In the genomic region with DNA sequence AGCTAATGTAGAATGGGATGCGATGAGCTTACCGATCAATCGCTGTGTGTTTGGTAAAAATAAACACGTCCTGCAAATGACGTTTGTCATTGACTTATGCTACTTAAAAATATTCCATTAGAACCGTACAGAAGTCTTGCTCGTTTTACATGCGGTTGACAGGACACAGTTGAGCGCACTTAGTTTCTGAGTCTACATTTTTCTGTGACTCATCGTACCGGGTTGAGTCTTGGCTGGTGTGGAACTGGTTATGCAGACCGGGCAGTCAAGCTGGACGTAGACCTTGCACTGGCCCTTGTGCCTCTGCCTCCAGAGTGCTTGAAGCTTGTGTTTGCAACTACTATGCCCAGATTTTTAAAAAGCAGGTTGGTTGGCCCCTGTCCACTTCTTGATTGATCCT, we compare ENCODE assay signal across 8 mouse cellular contexts. TPM values are rescaled to one million over a fixed set of nuclear protein-coding genes. Genes with fewer than 3 reads are reported as not detected.
DNase-seq lines count a peak whose midpoint lies in the region; ATAC-seq and TF ChIP-seq lines count a peak whose summit lies in the region.

No protein-coding gene starts in this region.

- in situ Hi-C loops in CH12.LX (cut with MboI; ENCODE audit: low pct_ligation_motif_present, low pct_unique_long_range_greater_than_20kb, low sequenced_read_pairs), result no loop called here

- H3K27ac ChIP-seq in heart, adult 2 months, result peak overlapping the region; percentile 83
- H3K27ac ChIP-seq in CH12.LX (ENCODE audit: insufficient read depth, low read depth), result peak overlapping the region; percentile 57
- peak overlapping the region; percentile 97 for H3K27ac ChIP-seq in hindbrain, embryonic 10.5 days
- no peak overlapping the region for H3K27ac ChIP-seq in limb, embryonic 14.5 days (replicated peaks; ENCODE audit: low read depth, low read length)
- peak overlapping the region; percentile 96 for H3K27ac ChIP-seq in neural tube, embryonic 13.5 days (replicated peaks)

- peak overlapping the region; percentile 86 for H3K4me3 ChIP-seq in heart, adult 2 months
- peak overlapping the region; percentile 64 to 92 (median 83) for H3K4me3 ChIP-seq in CH12.LX (replicated peaks in 1 of 3; ENCODE audit: low read depth in 2 of 3, low read length in 2 of 3, poor library complexity in 1 of 3)
- peak overlapping the region; percentile 87 for H3K4me3 ChIP-seq in hindbrain, embryonic 10.5 days
- peak overlapping the region; percentile 81 for H3K4me3 ChIP-seq in limb, embryonic 14.5 days (replicated peaks; ENCODE audit: low read length)
- H3K4me3 ChIP-seq in neural tube, embryonic 13.5 days, result peak overlapping the region; percentile 67

- H3K4me2 ChIP-seq in CH12.LX (ENCODE audit: insufficient read depth, low read depth, poor library complexity, severe bottlenecking), result peak overlapping the region; percentile 42; the same call in 1 of the 2 replicates
- H3K4me2 ChIP-seq in limb, embryonic 14.5 days (replicated peaks; ENCODE audit: low read depth, low read length, severe bottlenecking), result peak overlapping the region; percentile 85
- H3K4me2 ChIP-seq in neural tube, embryonic 13.5 days, result peak overlapping the region; percentile 95

- intact Hi-C loops in heart, adult 2 months (cut with DNase I), result loop anchor here (5.0 to 10.0 kb wide), 3 partner anchors 69 to 606 kb away; a partner anchor contains a TSS
- intact Hi-C loops in heart, postnatal 14 days (cut with DNase I), result loop anchor here (5.0 to 10.0 kb wide), 2 partner anchors 601 to 784 kb away; a partner anchor contains a TSS

- peak overlapping the region; percentile 90 for H3K9ac ChIP-seq in heart, adult 2 months (ENCODE audit: low read depth, low read length)
- peak overlapping the region; percentile 76 for H3K9ac ChIP-seq in CH12.LX (ENCODE audit: insufficient read depth, low read depth)
- H3K9ac ChIP-seq in limb, embryonic 14.5 days (ENCODE audit: low read depth, low read length, severe bottlenecking), result peak overlapping the region; percentile 84
- H3K9ac ChIP-seq in neural tube, embryonic 13.5 days, result peak overlapping the region; percentile 86

- 3% methylated on average over 13 of the region's 13 CpGs for WGBS in heart, adult 2 months
- WGBS in hindbrain, embryonic 10.5 days, result 16% methylated on average over 13 of the region's 13 CpGs
- WGBS in limb, embryonic 14.5 days, result 10% methylated on average over 13 of the region's 13 CpGs
- WGBS in neural tube, embryonic 13.5 days, result 17% methylated on average over 13 of the region's 13 CpGs

- TF ChIP-seq RAD21 in CH12.LX (IDR thresholded peaks at IDR 0.05; ENCODE audit: low read depth, low read length), result no peak

- dilution Hi-C loops in CH12.LX (cut with MboI; ENCODE audit: extremely low pct_ligation_motif_present, extremely low pct_unique_long_range_greater_than_20kb, low sequenced_read_pairs), result no loop called here

- no peak for ATAC-seq in limb, embryonic 14.5 days (ENCODE audit: low FRiP score, low read depth)
- ATAC-seq in neural tube, embryonic 13.5 days (ENCODE audit: low read depth), result no peak

- no peaks in the 10 kb centered on the region for H3K9me3 ChIP-seq in CH12.LX (replicated peaks; ENCODE audit: low read length)
- no peaks in the 10 kb centered on the region for H3K9me3 ChIP-seq in hindbrain, embryonic 10.5 days
- H3K9me3 ChIP-seq in limb, embryonic 14.5 days (ENCODE audit: control insufficient read depth, low read length), result no peaks in the 10 kb centered on the region
- no peaks in the 10 kb centered on the region for H3K9me3 ChIP-seq in neural tube, embryonic 13.5 days

- H3K27me3 ChIP-seq in heart, adult 2 months (ENCODE audit: control insufficient read depth, insufficient read depth, low read length), result no peaks in the 10 kb centered on the region
- peaks cover 10% of the 10 kb centered on the region for H3K27me3 ChIP-seq in CH12.LX (replicated peaks)
- H3K27me3 ChIP-seq in hindbrain, embryonic 10.5 days (ENCODE audit: insufficient read depth, poor library complexity, severe bottlenecking), result no peaks in the 10 kb centered on the region
- H3K27me3 ChIP-seq in limb, embryonic 14.5 days (ENCODE audit: control insufficient read depth, insufficient read depth, low read length), result no peaks in the 10 kb centered on the region
- H3K27me3 ChIP-seq in neural tube, embryonic 13.5 days, result no peaks in the 10 kb centered on the region

- DNase-seq in heart, adult 2 months, result peak in 1 of 2 experiments; percentile 4
- DNase-seq in heart, postnatal 14 days, result no peak
- DNase-seq in CH12.LX (ENCODE audit: extremely low read depth), result peak; percentile 60
- DNase-seq in c-Kit-positive CD71-positive TER-119-positive erythroid progenitor cells, embryonic 14.5 days (ENCODE audit: low spot score), result peak; percentile 26
- DNase-seq in hindbrain, embryonic 10.5 days (ENCODE audit: low spot score), result no peak
- DNase-seq in limb, embryonic 14.5 days (ENCODE audit: low spot score), result no peak
- no peak for DNase-seq in ovary, postnatal 10 days (ENCODE audit: low spot score)

- no peak for TF ChIP-seq CTCF in heart, adult 2 months (IDR thresholded peaks at IDR 0.05)
- no peak for TF ChIP-seq CTCF in CH12.LX (conservative IDR thresholded peaks at IDR 0.05 in 1 of 2, IDR thresholded peaks at IDR 0.05 in 1 of 2; ENCODE audit: low read depth in 2 of 2, low read length in 2 of 2)

- TF ChIP-seq POLR2A in heart, adult 2 months (IDR thresholded peaks at IDR 0.05; ENCODE audit: insufficient read depth, low read depth, low read length), result no peak
- TF ChIP-seq POLR2A in CH12.LX (IDR thresholded peaks at IDR 0.05; ENCODE audit: low read depth, low read length), result no peak
- TF ChIP-seq POLR2A in limb, embryonic 14.5 days (IDR thresholded peaks at IDR 0.05; ENCODE audit: borderline replicate concordance, extremely low read depth, insufficient read depth, insufficient read length), result no peak

- H3K79me2 ChIP-seq in heart, adult 2 months (replicated peaks; ENCODE audit: control insufficient read depth, insufficient read depth, low read length), result no peaks in the 10 kb centered on the region
- H3K79me2 ChIP-seq in CH12.LX (replicated peaks; ENCODE audit: control insufficient read depth, extremely low read depth, insufficient read depth, poor library complexity, severe bottlenecking), result peaks cover 19% of the 10 kb centered on the region

- H3K4me1 ChIP-seq in heart, adult 2 months (ENCODE audit: control insufficient read depth, insufficient read depth, low read length), result peaks cover 2% of the 10 kb centered on the region; the same call in 1 of the 2 replicates
- peaks cover 0 to 12% of the 10 kb centered on the region in 2 experiments; a peak in 2 of 4 replicates for H3K4me1 ChIP-seq in CH12.LX (ENCODE audit: control insufficient read depth in 1 of 2, insufficient read depth in 2 of 2)
- H3K4me1 ChIP-seq in hindbrain, embryonic 10.5 days (replicated peaks), result peaks cover 16% of the 10 kb centered on the region
- peaks cover 17% of the 10 kb centered on the region for H3K4me1 ChIP-seq in limb, embryonic 14.5 days (ENCODE audit: control insufficient read depth, insufficient read depth, low read length)
- peaks cover 15% of the 10 kb centered on the region for H3K4me1 ChIP-seq in neural tube, embryonic 13.5 days (replicated peaks)

- TF ChIP-seq EP300 in heart, adult 2 months (IDR thresholded peaks at IDR 0.05; ENCODE audit: insufficient read depth, low read depth, low read length), result no peak
- peak; percentile 37; the same call in 1 of the 2 replicates for TF ChIP-seq EP300 in CH12.LX (IDR thresholded peaks at IDR 0.05; ENCODE audit: low read length)

- no peaks in the 10 kb centered on the region for H3K36me3 ChIP-seq in heart, adult 2 months (ENCODE audit: control insufficient read depth, insufficient read depth, low read length)
- H3K36me3 ChIP-seq in CH12.LX (replicated peaks in 1 of 2; ENCODE audit: control insufficient read depth in 1 of 2, insufficient read depth in 1 of 2, low read length in 1 of 2), result peaks cover 26 to 39% of the 10 kb centered on the region in 2 experiments
- peaks cover 43% of the 10 kb centered on the region for H3K36me3 ChIP-seq in hindbrain, embryonic 10.5 days
- H3K36me3 ChIP-seq in limb, embryonic 14.5 days (ENCODE audit: control insufficient read depth, insufficient read depth, low read length), result peaks cover 27% of the 10 kb centered on the region
- H3K36me3 ChIP-seq in neural tube, embryonic 13.5 days, result peaks cover 36% of the 10 kb centered on the region

RNA-seq across cellular contexts. Expression of a gene that starts 1.0 kb away (rescaled TPM):
- 10 to 100 TPM; 10.9 to 11.9 TPM for total RNA-seq in heart, adult 2 months (2021)
- 5.4 and 9.7 TPM in 2 replicates for polyA plus RNA-seq in heart, adult 2 months (2012; rRNA removed)
- 10 to 100 TPM; 11.1 to 14.4 TPM for total RNA-seq in heart, postnatal 14 days (2021)
- total RNA-seq in CH12.LX (2012; rRNA removed), result 20.6 and 21.7 TPM in 2 replicates
- total RNA-seq in CH12.LX (2014; rRNA removed), result 19.3 and 21.4 TPM in 2 replicates
- 10.0 and 12.5 TPM in 2 replicates for polyA plus RNA-seq in CH12.LX (2012; ENCODE audit: insufficient read length, low read depth)
- 23.0 and 28.3 TPM in 2 replicates for polyA plus RNA-seq in hindbrain, embryonic 10.5 days (2016; fragmentation: Nextera tagmentation; extraction: Ambion mirVana)
- polyA plus RNA-seq in limb, embryonic 14.5 days (2012; rRNA removed), result 20.9 and 21.8 TPM in 2 replicates
- polyA plus RNA-seq in limb, embryonic 14.5 days (2014; fragmentation: Nextera tagmentation; extraction: Ambion mirVana), result 22.6 and 22.7 TPM in 2 replicates
- polyA plus RNA-seq in neural tube, embryonic 13.5 days (2015; fragmentation: Nextera tagmentation; extraction: Ambion mirVana), result 16.5 and 20.4 TPM in 2 replicates

RNA-seq across cellular contexts. Expression of a gene that starts 36.3 kb away (rescaled TPM):
- not detected for total RNA-seq in heart, adult 2 months (2021)
- not detected in 2 replicates for polyA plus RNA-seq in heart, adult 2 months (2012; rRNA removed)
- not detected for total RNA-seq in heart, postnatal 14 days (2021)
- total RNA-seq in CH12.LX (2012; rRNA removed) (not detected in 2 replicates), CH12.LX (2014; rRNA removed) (not detected in 2 replicates)
- polyA plus RNA-seq in CH12.LX (2012; ENCODE audit: insufficient read length, low read depth), result not detected in 2 replicates
- polyA plus RNA-seq in hindbrain, embryonic 10.5 days (2016; fragmentation: Nextera tagmentation; extraction: Ambion mirVana), result 0.16 TPM in 1 of 2 replicates, not detected in the other
- polyA plus RNA-seq in limb, embryonic 14.5 days (2012; rRNA removed), result not detected in 2 replicates
- not detected in 2 replicates for polyA plus RNA-seq in limb, embryonic 14.5 days (2014; fragmentation: Nextera tagmentation; extraction: Ambion mirVana)
- polyA plus RNA-seq in neural tube, embryonic 13.5 days (2015; fragmentation: Nextera tagmentation; extraction: Ambion mirVana), result not detected in 2 replicates

RNA-seq across cellular contexts. Expression of a gene that starts 41.6 kb away (rescaled TPM):
- not detected for total RNA-seq in heart, adult 2 months (2021)
- not detected in 2 replicates for polyA plus RNA-seq in heart, adult 2 months (2012; rRNA removed)
- total RNA-seq in heart, postnatal 14 days (2021), result not detected
- total RNA-seq in CH12.LX (2012; rRNA removed) (not detected in 2 replicates), CH12.LX (2014; rRNA removed) (not detected in 2 replicates)
- polyA plus RNA-seq in CH12.LX (2012; ENCODE audit: insufficient read length, low read depth), result 0.15 and 0.17 TPM in 2 replicates
- 0.09 TPM in 1 of 2 replicates, not detected in the other for polyA plus RNA-seq in hindbrain, embryonic 10.5 days (2016; fragmentation: Nextera tagmentation; extraction: Ambion mirVana)
- 0.08 TPM in 1 of 2 replicates, not detected in the other for polyA plus RNA-seq in limb, embryonic 14.5 days (2012; rRNA removed)
- polyA plus RNA-seq in limb, embryonic 14.5 days (2014; fragmentation: Nextera tagmentation; extraction: Ambion mirVana), result not detected in 2 replicates
- not detected in 2 replicates for polyA plus RNA-seq in neural tube, embryonic 13.5 days (2015; fragmentation: Nextera tagmentation; extraction: Ambion mirVana)

Comparison
In these comparisons a context has a peak if more than half of its experiments do, and no peak if none do; other contexts are left out.
1. DNase-seq: peak in CH12.LX (single experiment) and c-Kit-positive CD71-positive TER-119-positive erythroid progenitor cells, embryonic 14.5 days (single experiment); none in heart, postnatal 14 days (0 of 2), hindbrain, embryonic 10.5 days (single experiment), limb, embryonic 14.5 days (single experiment) and ovary, postnatal 10 days (single experiment).
2. H3K4me2 ChIP-seq: peak in every context shown above with its lines; median percentile 95 in neural tube, embryonic 13.5 days; 85 in limb, embryonic 14.5 days; 42 in CH12.LX.
3. Peak in every context shown above with its lines, with median percentiles within 50 percentile points of each other: H3K4me3 ChIP-seq and H3K9ac ChIP-seq.